Mouse (Mus musculus): ENCODE measurements around the gene Hist2h2aa2. TPM values are rescaled to one million over a fixed set of nuclear protein-coding genes. Genes with fewer than 3 reads are reported as not detected.
"Not testable (repeated sequence)": the region's sequence is repeated elsewhere in the genome, so short reads cannot be mapped to it uniquely, and the experiment has no call there.

Gene Hist2h2aa2
- polyA plus RNA-seq, 1 experiment: 18.0 TPM

DNA sequence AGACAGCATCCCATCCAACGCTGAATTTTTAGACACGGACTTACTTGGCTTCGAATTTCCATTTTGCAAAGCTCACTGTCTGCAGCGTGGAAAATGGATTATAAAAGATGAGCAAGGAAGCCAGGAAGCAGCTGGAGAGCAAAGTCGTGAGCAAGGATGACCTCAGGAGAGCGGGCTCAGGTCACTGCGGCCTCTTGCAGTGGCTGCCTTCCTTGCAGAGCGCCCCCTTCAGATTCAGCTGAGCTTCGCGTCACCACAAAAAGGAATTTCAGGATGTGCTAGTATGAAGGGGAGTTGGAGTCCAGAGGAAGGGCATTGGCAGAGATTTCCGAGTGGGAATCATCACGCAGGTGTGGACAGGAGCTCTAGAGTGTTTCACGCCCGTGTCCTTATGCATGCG lies 30.8 kb downstream of the Hist2h2aa2 start:
- Histone ChIP-seq H3K4me1 (ENCODE audit: control insufficient read depth, insufficient read depth, low read length) (no peaks in the 10 kb centered on the region), H3K27ac (ENCODE audit: insufficient read depth, low read length) (no peak overlapping the region), H3K4me3 (ENCODE audit: insufficient read depth, low read length) (no peak overlapping the region)
- TF ChIP-seq POLR2A (IDR thresholded peaks at IDR 0.05; ENCODE audit: extremely low read depth, insufficient read depth, low read length) (no peak), CTCF (IDR thresholded peaks at IDR 0.05; ENCODE audit: extremely low read depth, insufficient read depth, low read length) (no peak)

GRCm38 (mm10) chr3:96207819-96208218 lies 32.3 kb downstream of the Hist2h2aa2 start:
- TF ChIP-seq POLR2A (IDR thresholded peaks at IDR 0.05; ENCODE audit: extremely low read depth, insufficient read depth, low read length): no peak
- no peak for TF ChIP-seq CTCF (IDR thresholded peaks at IDR 0.05; ENCODE audit: extremely low read depth, insufficient read depth, low read length)
- Histone ChIP-seq H3K27ac (ENCODE audit: insufficient read depth, low read length) (no peak overlapping the region), H3K4me3 (ENCODE audit: insufficient read depth, low read length) (no peak overlapping the region), H3K4me1 (ENCODE audit: control insufficient read depth, insufficient read depth, low read length) (no peaks in the 10 kb centered on the region)

- Histone ChIP-seq H3K4me1 (ENCODE audit: control insufficient read depth, insufficient read depth, low read length) (peaks cover 3% of the 10 kb centered on the region; the same call in 1 of the 2 replicates), H3K27ac (ENCODE audit: insufficient read depth, low read length) (no peak overlapping the region), H3K4me3 (ENCODE audit: insufficient read depth, low read length) (no peak overlapping the region)
- TF ChIP-seq CTCF (IDR thresholded peaks at IDR 0.05; ENCODE audit: extremely low read depth, insufficient read depth, low read length): no peak
- TF ChIP-seq POLR2A (IDR thresholded peaks at IDR 0.05; ENCODE audit: extremely low read depth, insufficient read depth, low read length): no peak
Measured at GRCm38 (mm10) chr3:96199731-96200130, 40.3 kb downstream of the Hist2h2aa2 start.

DNA sequence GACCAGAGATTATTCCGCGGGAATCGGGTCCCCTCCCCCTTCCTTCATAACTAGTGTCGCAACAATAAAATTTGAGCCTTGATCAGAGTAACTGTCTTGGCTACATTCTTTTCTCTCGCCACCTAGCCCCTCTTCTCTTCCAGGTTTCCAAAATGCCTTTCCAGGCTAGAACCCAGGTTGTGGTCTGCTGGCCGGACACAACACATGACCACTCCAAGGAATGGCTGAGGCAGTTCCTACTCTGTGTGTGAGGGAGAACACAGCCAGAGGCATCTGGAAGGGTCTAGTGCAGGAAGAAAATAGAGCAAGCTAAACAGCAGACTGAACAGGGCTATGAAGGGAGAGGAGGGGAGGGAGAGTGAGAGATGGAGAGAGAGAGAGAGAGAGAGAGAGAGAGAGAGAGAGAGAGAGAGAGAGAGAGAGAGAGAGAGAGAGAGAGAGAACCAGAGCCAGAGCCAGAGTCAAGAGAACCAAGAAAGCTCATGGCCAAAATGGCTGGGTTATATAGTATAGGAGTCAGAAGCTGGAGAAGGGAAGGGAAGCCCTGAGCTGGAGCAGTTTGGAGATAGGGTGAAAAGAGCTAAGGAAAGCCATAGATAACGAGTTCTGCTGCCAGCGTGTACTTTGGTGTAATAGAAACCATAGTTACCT lies 41.4 kb downstream of the Hist2h2aa2 start:
- peak overlapping the region; percentile 6; the same call in 1 of the 2 replicates for H3K4me3 ChIP-seq (ENCODE audit: insufficient read depth, low read length)
- H3K4me1 ChIP-seq (ENCODE audit: control insufficient read depth, insufficient read depth, low read length); H3K27ac ChIP-seq (ENCODE audit: insufficient read depth, low read length): not testable (repeated sequence)

GRCm38 (mm10) chr3:96198181-96198580 lies 41.9 kb downstream of the Hist2h2aa2 start:
- Histone ChIP-seq H3K4me1 (ENCODE audit: control insufficient read depth, insufficient read depth, low read length) (peaks cover 3% of the 10 kb centered on the region; the same call in 1 of the 2 replicates), H3K27ac (ENCODE audit: insufficient read depth, low read length) (no peak overlapping the region), H3K4me3 (ENCODE audit: insufficient read depth, low read length) (peak overlapping the region; percentile 6; the same call in 1 of the 2 replicates)
- TF ChIP-seq POLR2A (IDR thresholded peaks at IDR 0.05; ENCODE audit: extremely low read depth, insufficient read depth, low read length) (no peak), CTCF (IDR thresholded peaks at IDR 0.05; ENCODE audit: extremely low read depth, insufficient read depth, low read length) (no peak)

DNA sequence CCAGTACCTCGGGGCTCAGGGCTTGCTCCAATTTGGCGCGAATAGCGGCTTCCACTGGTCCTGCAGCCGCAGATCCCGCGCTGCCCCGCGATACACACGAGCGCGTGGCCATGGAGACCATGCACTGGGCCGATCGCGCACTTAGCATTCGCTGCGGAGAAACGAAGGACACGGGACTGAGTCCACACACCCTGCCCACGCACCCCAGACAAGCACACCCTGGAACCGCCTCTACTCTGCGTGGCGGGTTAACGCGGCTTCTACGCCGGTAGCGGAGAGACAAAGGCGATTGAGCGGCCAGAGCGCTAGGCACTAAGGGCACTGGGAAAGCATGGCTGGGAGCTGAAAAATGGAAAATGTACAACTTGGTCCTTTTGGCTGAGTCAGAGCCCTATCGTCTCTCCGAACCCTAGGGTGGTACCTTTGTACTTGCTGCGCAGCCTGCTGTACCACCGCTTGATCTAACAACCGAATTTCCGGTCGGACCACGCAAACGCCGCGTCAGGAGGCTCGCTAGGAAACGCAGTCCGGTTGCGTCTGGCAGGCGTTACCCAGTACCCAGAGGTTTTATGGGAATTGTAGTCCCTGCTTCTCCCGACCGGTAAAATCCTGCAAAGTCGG lies 42.8 kb downstream of the Hist2h2aa2 start:
- H3K4me1 ChIP-seq (ENCODE audit: control insufficient read depth, insufficient read depth, low read length): peaks cover 3% of the 10 kb centered on the region; the same call in 1 of the 2 replicates
- H3K4me3 ChIP-seq (ENCODE audit: insufficient read depth, low read length): peak overlapping the region; percentile 52
- H3K27ac ChIP-seq (ENCODE audit: insufficient read depth, low read length): peak overlapping the region; percentile 92
- TF ChIP-seq CTCF (IDR thresholded peaks at IDR 0.05; ENCODE audit: extremely low read depth, insufficient read depth, low read length) (no peak), POLR2A (IDR thresholded peaks at IDR 0.05; ENCODE audit: extremely low read depth, insufficient read depth, low read length) (peak; percentile 97)

- Histone ChIP-seq H3K4me1 (ENCODE audit: control insufficient read depth, insufficient read depth, low read length) (peaks cover 3% of the 10 kb centered on the region; the same call in 1 of the 2 replicates), H3K27ac (ENCODE audit: insufficient read depth, low read length) (peak overlapping the region; percentile 92), H3K4me3 (ENCODE audit: insufficient read depth, low read length) (peak overlapping the region; percentile 52)
- TF ChIP-seq POLR2A (IDR thresholded peaks at IDR 0.05; ENCODE audit: extremely low read depth, insufficient read depth, low read length) (no peak), CTCF (IDR thresholded peaks at IDR 0.05; ENCODE audit: extremely low read depth, insufficient read depth, low read length) (no peak)
Measured at GRCm38 (mm10) chr3:96196437-96197128, 43.5 kb downstream of the Hist2h2aa2 start.

- H3K27ac ChIP-seq (ENCODE audit: insufficient read depth, low read length): no peak overlapping the region
- no peak overlapping the region for H3K4me3 ChIP-seq (ENCODE audit: insufficient read depth, low read length)
- TF ChIP-seq POLR2A (IDR thresholded peaks at IDR 0.05; ENCODE audit: extremely low read depth, insufficient read depth, low read length): no peak
- 0 out of 2 replicates have a peak, but pooled peaks have one; percentile 18 for TF ChIP-seq CTCF (IDR thresholded peaks at IDR 0.05; ENCODE audit: extremely low read depth, insufficient read depth, low read length)
- H3K4me1 ChIP-seq (ENCODE audit: control insufficient read depth, insufficient read depth, low read length): peaks cover 3% of the 10 kb centered on the region; the same call in 1 of the 2 replicates
Measured at GRCm38 (mm10) chr3:96195616-96196313, 44.3 kb downstream of the Hist2h2aa2 start.

DNA sequence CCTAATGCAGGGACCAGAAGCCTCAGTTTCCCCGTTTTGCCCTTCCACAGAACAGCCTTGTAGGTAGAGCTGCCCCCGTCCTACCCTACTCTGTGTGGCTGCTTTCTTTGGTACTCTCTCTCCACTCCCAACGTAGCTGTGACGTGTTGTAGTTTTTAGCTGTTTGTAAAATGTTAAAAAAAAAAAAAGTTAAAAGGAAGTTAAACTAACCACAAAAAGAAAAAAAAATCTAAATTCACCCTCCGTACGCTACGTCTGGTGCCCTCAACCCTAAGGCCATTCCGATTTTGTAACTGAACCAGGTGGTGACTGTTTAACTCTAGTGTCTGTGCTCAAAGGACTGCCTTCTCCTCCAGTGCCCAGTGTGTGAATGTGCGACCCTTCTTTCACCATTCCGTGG lies 45.1 kb downstream of the Hist2h2aa2 start:
- Histone ChIP-seq H3K4me3 (ENCODE audit: insufficient read depth, low read length) (no peak overlapping the region), H3K27ac (ENCODE audit: insufficient read depth, low read length) (no peak overlapping the region), H3K4me1 (ENCODE audit: control insufficient read depth, insufficient read depth, low read length) (peaks cover 3% of the 10 kb centered on the region; the same call in 1 of the 2 replicates)
- TF ChIP-seq CTCF (IDR thresholded peaks at IDR 0.05; ENCODE audit: extremely low read depth, insufficient read depth, low read length) (no peak), POLR2A (IDR thresholded peaks at IDR 0.05; ENCODE audit: extremely low read depth, insufficient read depth, low read length) (no peak)
